Mouse (Mus musculus): ENCODE data around the gene Inf2. TPM values are rescaled to one million over a fixed set of nuclear protein-coding genes. Genes with fewer than 3 reads are reported as not detected.

Inf2 gene
- total and polyA plus RNA-seq, 3 experiments = 26.1 to 122 (median 55.7) TPM

- Histone ChIP-seq H3K27me3 (ENCODE audit: control insufficient read depth in 1 of 2, insufficient read depth in 2 of 2, low read length in 2 of 2) (peaks cover 0 to 4% of the 10 kb centered on the region in 2 experiments; a peak in 1 of 4 replicates), H3K4me1 (ENCODE audit: control insufficient read depth in 1 of 2, insufficient read depth in 2 of 2, low read length in 2 of 2) (no peaks in the 10 kb centered on the region), H3K9ac (ENCODE audit: control insufficient read depth, low read depth, low read length, poor library complexity, severe bottlenecking) (no peak overlapping the region), H3K36me3 (ENCODE audit: control insufficient read depth in 1 of 2, insufficient read depth in 2 of 2, low read length in 2 of 2) (no peaks in the 10 kb centered on the region), H3K79me2 (ENCODE audit: control insufficient read depth, insufficient read depth, low read length, poor library complexity) (no peaks in the 10 kb centered on the region), H3K27ac (ENCODE audit: control insufficient read depth, low read depth, low read length) (no peak overlapping the region), H3K4me3 (ENCODE audit: control insufficient read depth in 1 of 2, insufficient read depth in 1 of 2, low read depth in 2 of 2, low read length in 2 of 2) (no peak overlapping the region), H3K9me3 (replicated peaks; ENCODE audit: insufficient read depth, low read length) (no peaks in the 10 kb centered on the region)
- no peak for TF ChIP-seq EP300 (IDR thresholded peaks at IDR 0.05; ENCODE audit: low read depth in 1 of 2, low read length in 2 of 2)
- TF ChIP-seq NELFE (IDR thresholded peaks at IDR 0.05; ENCODE audit: low read depth, low read length) = 0 out of 2 replicates have a peak, but pooled peaks have one; percentile 32
- DNase-seq (ENCODE audit: low read depth, low spot score) = no peak
Observed at GRCm38 (mm10) chr12:112552520-112552919, 36.1 kb upstream of the Inf2 start.

- no peak overlapping the region for H3K9ac ChIP-seq (ENCODE audit: control insufficient read depth, low read depth, low read length, poor library complexity, severe bottlenecking)
- no peaks in the 10 kb centered on the region for H3K36me3 ChIP-seq (ENCODE audit: control insufficient read depth in 1 of 2, insufficient read depth in 2 of 2, low read length in 2 of 2)
- TF ChIP-seq CHD2 (IDR thresholded peaks at IDR 0.05; ENCODE audit: low read length) (no peak), ZC3H11A (IDR thresholded peaks at IDR 0.05; ENCODE audit: low read depth, low read length) (no peak), ZNF384 (IDR thresholded peaks at IDR 0.05; ENCODE audit: low read depth, low read length) (no peak), POLR2A (IDR thresholded peaks at IDR 0.05; ENCODE audit: control insufficient read depth in 1 of 2, insufficient read depth in 1 of 2, low read depth in 1 of 2, low read length in 2 of 2, poor library complexity in 1 of 2) (no peak), CTCF (IDR thresholded peaks at IDR 0.05 in 2 of 3, conservative IDR thresholded peaks at IDR 0.05 in 1 of 3; ENCODE audit: control insufficient read depth in 1 of 3, insufficient read depth in 1 of 3, low read depth in 2 of 3, low read length in 3 of 3, poor library complexity in 1 of 3, severe bottlenecking in 1 of 3) (no peak), ELF1 (IDR thresholded peaks at IDR 0.05; ENCODE audit: low read depth, low read length) (no peak), EP300 (IDR thresholded peaks at IDR 0.05; ENCODE audit: low read depth in 1 of 2, low read length in 2 of 2) (no peak), NELFE (IDR thresholded peaks at IDR 0.05; ENCODE audit: low read depth, low read length) (no peak), ETS1 (IDR thresholded peaks at IDR 0.05; ENCODE audit: low read depth, low read length) (no peak), POLR2AphosphoS2 (IDR thresholded peaks at IDR 0.05; ENCODE audit: low read length) (no peak), MYB (IDR thresholded peaks at IDR 0.05; ENCODE audit: low read depth, low read length) (no peak), USF2 (IDR thresholded peaks at IDR 0.05; ENCODE audit: borderline replicate concordance in 1 of 2, insufficient read depth in 1 of 2, low read depth in 1 of 2, low read length in 2 of 2) (no peak), MAZ (IDR thresholded peaks at IDR 0.05; ENCODE audit: low read depth, low read length) (no peak), NRF1 (IDR thresholded peaks at IDR 0.05; ENCODE audit: insufficient read depth, low read depth, low read length, poor library complexity, severe bottlenecking) (no peak), KAT2A (conservative IDR thresholded peaks at IDR 0.05; ENCODE audit: low read depth, low read length) (no peak)
- peaks cover 0 to 4% of the 10 kb centered on the region in 2 experiments; a peak in 1 of 4 replicates for H3K27me3 ChIP-seq (ENCODE audit: control insufficient read depth in 1 of 2, insufficient read depth in 2 of 2, low read length in 2 of 2)
- no peak overlapping the region for H3K27ac ChIP-seq (ENCODE audit: control insufficient read depth, low read depth, low read length)
- H3K4me1 ChIP-seq (ENCODE audit: control insufficient read depth in 1 of 2, insufficient read depth in 2 of 2, low read length in 2 of 2) = no peaks in the 10 kb centered on the region
- H3K9me3 ChIP-seq (replicated peaks; ENCODE audit: insufficient read depth, low read length) = no peaks in the 10 kb centered on the region
- H3K79me2 ChIP-seq (ENCODE audit: control insufficient read depth, insufficient read depth, low read length, poor library complexity) = no peaks in the 10 kb centered on the region
- DNase-seq (ENCODE audit: low read depth, low spot score) = no peak
- no peak overlapping the region for H3K4me3 ChIP-seq (ENCODE audit: control insufficient read depth in 1 of 2, insufficient read depth in 1 of 2, low read depth in 2 of 2, low read length in 2 of 2)
Observed at GRCm38 (mm10) chr12:112554900-112555299, 33.7 kb upstream of the Inf2 start.

Measured in MEL (cell line).